Mouse (Mus musculus) neural tube, embryonic 11.5 days (tissue): ENCODE results near the gene Eif3d. TPM values are rescaled to one million over a fixed set of nuclear protein-coding genes. Genes with fewer than 3 reads are reported as not detected.
"Not testable (repeated sequence)": the region's sequence is repeated elsewhere in the genome, so short reads cannot be mapped to it uniquely, and the experiment has no call there.

ENCODE experiments used
- ATAC-seq: fragments of 200-750 bp; cut with Nextera tagmentation; 2 replicates; pipeline ENCODE4 v1.8.0; 2017; ENCODE audit warnings: moderate number of reproducible peaks, mild to moderate bottlenecking, moderate TSS enrichment, moderate library complexity; ENCODE audit not compliant: insufficient read depth, low FRiP score, low TSS enrichment
- DNase-seq: peaks from one replicate; pipeline ENCODE4 v3.0.0-alpha.2; 2015; ENCODE audit warnings: low spot score
- H3K27ac ChIP-seq: fragments of 300-500 bp; sonication (generic); 2 replicates; pipeline ENCODE4 v1.5.1; 2014; ENCODE audit warnings: low read depth, mild to moderate bottlenecking, low read length
- H3K27me3 ChIP-seq: fragments of 300-500 bp; sonication (generic); 2 replicates; pipeline ENCODE4 v1.6.1; 2014; ENCODE audit warnings: mild to moderate bottlenecking, low read length, mixed read lengths; ENCODE audit not compliant: control insufficient read depth, insufficient read depth
- H3K36me3 ChIP-seq: fragments of 300-500 bp; sonication (generic); 2 replicates; pipeline ENCODE4 v1.6.1; 2014; ENCODE audit warnings: mild to moderate bottlenecking, low read length, moderate library complexity, mixed read lengths; ENCODE audit not compliant: control insufficient read depth, insufficient read depth
- H3K4me1 ChIP-seq: fragments of 300-500 bp; sonication (generic); 2 replicates; pipeline ENCODE4 v1.6.1; 2014; ENCODE audit warnings: low read length, mixed read lengths; ENCODE audit not compliant: control insufficient read depth, insufficient read depth
- H3K4me2 ChIP-seq: fragments of 300-500 bp; sonication (generic); 2 replicates; pipeline ENCODE4 v1.6.1; 2014; ENCODE audit warnings: low read depth, mild to moderate bottlenecking, moderate library complexity
- H3K4me3 ChIP-seq: fragments of 300-500 bp; sonication (generic); 2 replicates; pipeline ENCODE4 v1.5.1; 2014; ENCODE audit warnings: low read depth, low read length
- H3K9ac ChIP-seq: fragments of 300-500 bp; sonication (generic); 2 replicates; pipeline ENCODE4 v1.6.1; 2014; ENCODE audit warnings: mild to moderate bottlenecking, low read length
- H3K9me3 ChIP-seq: fragments of 300-500 bp; sonication (generic); 2 replicates; pipeline ENCODE4 v1.6.1; 2016; ENCODE audit warnings: low read length; ENCODE audit not compliant: control insufficient read depth
- WGBS: fragments of 180-500 bp; shearing (Covaris S2); extraction: QIAGEN DNeasy Blood & Tissue Kit; methylation state at CpG from one replicate; pipeline ENCODE4 v1.1.7; 2014; 5-methylcytosine and 5-hydroxymethylcytosine counted together
- polyA plus RNA-seq: library from polyadenylated mRNA; unstranded; fragments of >200 nt; fragmentation: Nextera tagmentation; extraction: Ambion mirVana; gene quantifications from 2 replicates; pipeline ENCODE4 v1.2.1, GENCODE M21; 2014

Gene Eif3d
- 233 and 243 TPM in 2 replicates for polyA plus RNA-seq

DNA sequence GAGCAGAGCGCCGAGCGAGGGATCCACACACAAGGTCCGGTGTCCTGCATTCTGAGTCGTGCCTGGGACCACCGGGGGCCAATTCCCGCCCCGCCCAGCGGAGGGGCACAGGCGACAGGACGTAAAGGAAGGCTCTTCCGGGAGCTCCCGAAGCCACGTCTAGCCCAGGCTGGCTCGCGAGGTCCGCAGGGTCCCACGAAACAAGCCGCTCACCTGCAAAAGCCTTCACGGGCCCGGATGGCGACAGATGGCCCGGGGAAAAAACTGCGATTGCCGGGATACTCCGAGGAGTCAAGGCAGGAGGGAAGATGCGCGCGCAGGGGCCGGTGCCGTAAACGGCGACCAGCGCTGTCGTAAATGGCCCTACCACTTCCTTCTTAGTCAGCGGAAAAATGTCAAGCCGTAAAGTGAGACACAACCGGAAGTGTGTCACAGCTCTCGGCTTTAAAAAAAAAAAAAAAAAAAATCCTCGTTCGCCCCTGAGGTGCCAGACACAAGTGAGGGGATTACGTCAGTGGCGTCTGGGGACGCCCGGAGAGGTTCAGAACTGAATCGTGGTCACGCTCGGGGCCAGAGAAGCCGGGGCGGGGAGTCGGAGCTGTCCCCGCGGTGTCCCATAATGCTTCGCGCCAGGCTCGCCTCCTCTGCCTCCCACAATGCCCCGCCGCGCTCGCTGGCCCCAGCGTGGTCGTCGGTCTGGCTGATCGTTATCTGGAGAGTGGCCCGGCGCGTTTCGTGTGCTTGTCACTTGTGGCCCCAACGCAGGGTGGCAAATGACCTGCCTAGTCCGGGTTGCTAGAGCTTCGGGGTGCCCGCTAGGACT lies at the start of gene Eif3d:
TSS of gene Eif3d (minus strand) at position 344 of the 823 bp plus-strand sequence.
- Histone ChIP-seq H3K9ac (peak within 1 kb of the TSS; percentile 94), H3K36me3 (peaks cover 16% of the 10 kb centered on the region), H3K4me1 (peaks cover 12% of the 10 kb centered on the region), H3K27me3 (no peaks in the 10 kb centered on the region), H3K9me3 (no peaks in the 10 kb centered on the region), H3K4me3 (peak within 1 kb of the TSS; percentile 93), H3K4me2 (peak within 1 kb of the TSS; percentile 87), H3K27ac (peak within 1 kb of the TSS; percentile 94)
- DNase-seq (peak; percentile 93), ATAC-seq (peak; percentile 83)
- under 1% methylated on average over 72 of the region's 72 CpGs for WGBS

DNA sequence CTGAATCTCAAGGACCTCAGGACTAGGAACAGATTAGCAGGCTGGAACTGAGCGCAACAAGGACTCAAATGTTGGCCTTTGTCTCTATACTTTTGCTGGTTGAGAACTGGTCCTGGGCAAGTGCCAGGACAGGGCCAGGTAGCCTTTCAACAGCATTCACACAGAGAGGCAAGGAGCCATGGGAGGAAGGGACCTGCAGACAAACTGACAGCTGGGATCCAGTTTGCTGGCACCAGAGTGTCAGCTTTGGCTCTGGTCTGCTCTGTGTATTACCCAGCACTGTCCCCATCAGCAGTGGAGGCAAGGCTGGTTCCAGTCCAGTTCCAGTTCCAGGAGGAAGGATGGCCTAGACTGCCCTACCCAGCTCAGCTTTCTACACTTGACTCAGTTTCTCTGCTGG lies 43.4 kb upstream of the Eif3d start:
- H3K9me3 ChIP-seq: no peaks in the 10 kb centered on the region
- H3K4me2 ChIP-seq: no peak overlapping the region
- no peak overlapping the region for H3K27ac ChIP-seq
- no peak overlapping the region for H3K4me3 ChIP-seq
- ATAC-seq: no peak
- DNase-seq: no peak
- WGBS: 86% methylated on average over 1 of the region's 1 CpGs
- H3K27me3 ChIP-seq: no peaks in the 10 kb centered on the region
- H3K9ac ChIP-seq: no peak overlapping the region
- H3K4me1 ChIP-seq: no peaks in the 10 kb centered on the region
- no peaks in the 10 kb centered on the region for H3K36me3 ChIP-seq

DNA sequence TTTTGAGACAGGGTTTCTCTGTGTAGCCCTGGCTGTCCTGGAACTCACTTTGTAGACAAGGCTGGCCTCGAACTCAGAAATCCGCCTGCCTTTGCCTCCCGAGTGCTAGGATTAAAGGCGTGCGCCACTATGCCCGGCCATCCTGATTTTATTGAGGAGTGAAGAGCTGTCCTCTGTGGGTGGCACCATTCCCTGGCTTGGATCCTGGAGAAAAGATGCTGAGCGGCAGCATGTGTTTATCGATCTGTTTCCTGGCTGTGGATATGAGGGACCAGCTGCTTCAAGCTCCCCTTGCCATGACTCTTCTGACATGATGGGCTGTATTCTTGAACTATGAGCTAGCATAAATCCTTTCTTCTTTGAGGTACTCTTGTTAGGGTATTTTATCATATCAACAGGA lies 37.6 kb upstream of the Eif3d start:
- not testable (repeated sequence) for H3K27ac ChIP-seq, H3K9ac ChIP-seq, DNase-seq, H3K4me1 ChIP-seq, H3K4me3 ChIP-seq, H3K4me2 ChIP-seq, ATAC-seq, H3K9me3 ChIP-seq, H3K27me3 ChIP-seq, H3K36me3 ChIP-seq
- 93% methylated on average over 8 of the region's 8 CpGs for WGBS

DNA sequence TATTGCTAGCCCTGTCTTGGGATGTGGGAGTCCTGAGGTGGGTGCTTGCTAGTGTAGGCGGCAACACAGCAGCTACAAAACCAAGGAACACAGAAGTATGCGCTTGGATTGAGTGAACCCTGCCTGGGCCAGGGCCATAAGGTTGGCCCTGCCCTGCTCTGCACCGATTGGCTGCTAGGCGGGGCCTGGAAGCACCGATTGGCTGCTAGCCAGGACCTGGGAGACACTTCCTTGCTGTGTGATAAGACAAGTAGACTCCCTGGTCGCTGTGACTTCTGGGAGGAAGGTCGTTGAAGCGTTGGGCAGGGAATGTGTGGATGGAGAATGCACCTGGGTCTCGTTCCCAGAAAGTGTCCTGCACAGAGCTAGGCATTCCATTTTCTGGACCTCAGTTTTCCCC lies 33.3 kb upstream of the Eif3d start:
- Histone ChIP-seq H3K27ac (no peak overlapping the region), H3K9me3 (no peaks in the 10 kb centered on the region), H3K27me3 (no peaks in the 10 kb centered on the region), H3K9ac (no peak overlapping the region), H3K4me2 (no peak overlapping the region), H3K4me3 (no peak overlapping the region), H3K4me1 (no peaks in the 10 kb centered on the region), H3K36me3 (no peaks in the 10 kb centered on the region)
- DNase-seq (no peak), ATAC-seq (no peak)
- 47% methylated on average over 9 of the region's 9 CpGs for WGBS

DNA sequence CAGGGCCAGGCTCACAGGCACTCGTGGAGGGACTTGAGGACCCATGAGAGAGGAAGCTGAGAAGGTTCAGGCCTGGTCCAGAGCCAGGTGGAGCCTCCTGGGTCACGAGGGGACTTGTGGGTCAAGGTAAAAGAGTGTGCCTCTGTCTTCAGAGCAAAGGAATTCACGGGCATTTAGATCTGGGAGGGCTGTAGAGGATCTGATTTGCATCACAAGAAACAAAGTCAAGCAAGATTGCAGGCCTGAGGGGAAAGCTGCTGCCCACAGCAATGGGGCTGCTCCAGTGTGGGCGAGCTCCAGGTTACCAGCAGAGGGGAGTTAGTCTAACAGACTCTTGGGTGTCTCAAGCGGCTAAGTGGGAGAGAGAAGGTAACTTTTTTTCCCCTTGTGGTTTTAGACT lies 30.8 kb upstream of the Eif3d start:
- no peak overlapping the region for H3K4me3 ChIP-seq

DNA sequence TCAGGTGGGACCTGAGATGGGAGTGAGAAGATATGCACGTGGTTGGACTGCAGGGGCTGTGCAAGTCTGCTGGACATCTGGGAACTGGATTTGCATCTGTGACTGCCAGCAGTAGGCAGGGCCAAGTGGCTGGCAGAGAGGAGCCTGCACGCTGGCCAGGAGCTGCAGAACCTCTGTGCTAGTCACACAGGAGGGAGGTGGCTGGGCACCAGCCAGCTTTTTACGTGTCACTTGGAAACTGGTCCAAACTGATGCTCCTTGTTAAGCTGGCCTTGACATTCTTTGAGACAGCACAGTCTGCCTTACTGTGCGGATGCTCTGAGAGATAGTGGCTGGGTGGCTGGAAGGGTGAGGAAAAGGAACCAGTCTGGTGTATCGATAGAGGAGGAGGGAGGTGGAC lies 17.9 kb upstream of the Eif3d start:
- H3K4me2 ChIP-seq: no peak overlapping the region
- DNase-seq (no peak), ATAC-seq (no peak)
- 76% methylated on average over 5 of the region's 5 CpGs for WGBS
- H3K4me3 ChIP-seq: no peak overlapping the region
- H3K9me3 ChIP-seq: no peaks in the 10 kb centered on the region
- H3K27ac ChIP-seq: no peak overlapping the region
- no peak overlapping the region for H3K9ac ChIP-seq
- H3K36me3 ChIP-seq: no peaks in the 10 kb centered on the region
- H3K4me1 ChIP-seq: no peaks in the 10 kb centered on the region
- no peaks in the 10 kb centered on the region for H3K27me3 ChIP-seq

More for the DNA sequence above, 30.8 kb upstream of the Eif3d start:
- no peak for ATAC-seq
- H3K9ac ChIP-seq: no peak overlapping the region
- no peak overlapping the region for H3K4me2 ChIP-seq
- no peaks in the 10 kb centered on the region for H3K36me3 ChIP-seq
- no peaks in the 10 kb centered on the region for H3K27me3 ChIP-seq
- 22% methylated on average over 5 of the region's 5 CpGs for WGBS
- no peaks in the 10 kb centered on the region for H3K9me3 ChIP-seq
- 0 out of 2 replicates have a peak, but pooled peaks cover 4% of the 10 kb centered on the region for H3K4me1 ChIP-seq
- DNase-seq: no peak
- no peak overlapping the region for H3K27ac ChIP-seq

DNA sequence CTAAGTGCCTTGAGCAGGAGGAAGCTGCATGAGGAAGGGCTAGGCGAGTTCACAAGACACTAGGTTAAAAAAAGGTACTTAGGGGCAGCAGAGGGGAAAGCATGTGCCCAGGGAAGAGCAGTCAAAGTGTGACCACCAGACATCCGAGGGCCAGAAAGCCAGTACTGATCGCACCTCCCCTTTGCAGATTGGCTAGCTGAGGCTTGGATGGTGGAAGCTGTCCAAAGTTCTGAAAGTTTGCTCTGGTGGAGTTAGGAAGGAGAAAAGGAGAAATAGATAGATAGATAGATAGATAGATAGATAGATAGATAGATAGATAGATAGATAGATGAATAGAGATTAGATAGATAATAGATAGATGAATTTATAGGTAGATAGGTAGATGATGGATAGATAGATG lies 12.8 kb upstream of the Eif3d start:
- no peak overlapping the region for H3K4me3 ChIP-seq
- H3K4me2 ChIP-seq: no peak overlapping the region
- no peak overlapping the region for H3K9ac ChIP-seq
- no peaks in the 10 kb centered on the region for H3K4me1 ChIP-seq
- 32% methylated on average over 3 of the region's 3 CpGs for WGBS
- no peaks in the 10 kb centered on the region for H3K27me3 ChIP-seq
- H3K27ac ChIP-seq: no peak overlapping the region
- no peaks in the 10 kb centered on the region for H3K9me3 ChIP-seq
- ATAC-seq (no peak), DNase-seq (no peak)
- no peaks in the 10 kb centered on the region for H3K36me3 ChIP-seq

DNA sequence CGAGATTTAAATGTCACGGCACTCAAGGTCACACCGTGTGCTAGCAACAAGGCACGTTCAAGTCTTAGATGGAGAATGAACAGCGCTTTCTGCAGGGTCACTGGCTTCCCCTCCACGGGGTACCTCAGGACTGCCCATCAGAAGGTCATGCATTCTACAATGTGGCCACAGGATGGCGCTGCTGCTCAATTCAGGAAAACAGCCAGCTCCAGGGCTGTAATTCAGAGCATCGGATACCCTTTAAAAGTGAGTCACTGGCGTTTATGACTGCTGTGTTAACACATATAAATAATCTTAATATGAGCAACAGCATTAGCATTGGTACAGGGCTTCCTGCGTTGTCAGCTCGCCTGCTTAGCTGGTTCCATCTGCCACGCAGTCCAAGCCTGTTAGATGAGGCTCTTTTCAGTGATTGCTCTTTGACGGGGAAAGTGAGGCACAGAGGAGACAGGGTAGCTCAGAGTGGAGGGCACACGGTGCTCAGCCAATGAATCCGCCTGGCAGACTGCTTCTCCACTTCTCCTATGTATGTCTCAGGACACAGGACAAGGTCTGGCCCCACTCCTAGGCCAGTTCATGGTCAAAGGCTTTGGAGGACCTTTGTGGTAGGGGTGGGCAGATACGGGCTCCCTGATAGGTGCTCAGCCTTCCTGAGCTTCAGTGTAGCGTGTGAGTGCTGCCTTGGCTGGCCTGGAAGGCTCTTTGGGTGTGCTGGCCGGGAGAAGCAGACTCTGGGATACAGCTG lies 11.8 kb upstream of the Eif3d start:
- Histone ChIP-seq H3K9me3 (no peaks in the 10 kb centered on the region), H3K27ac (no peak overlapping the region), H3K36me3 (no peaks in the 10 kb centered on the region), H3K4me3 (no peak overlapping the region), H3K27me3 (no peaks in the 10 kb centered on the region), H3K9ac (no peak overlapping the region), H3K4me2 (no peak overlapping the region), H3K4me1 (no peaks in the 10 kb centered on the region)
- 26% methylated on average over 18 of the region's 18 CpGs for WGBS
- ATAC-seq (no peak), DNase-seq (peak; percentile 80)
